In the genomic region with DNA sequence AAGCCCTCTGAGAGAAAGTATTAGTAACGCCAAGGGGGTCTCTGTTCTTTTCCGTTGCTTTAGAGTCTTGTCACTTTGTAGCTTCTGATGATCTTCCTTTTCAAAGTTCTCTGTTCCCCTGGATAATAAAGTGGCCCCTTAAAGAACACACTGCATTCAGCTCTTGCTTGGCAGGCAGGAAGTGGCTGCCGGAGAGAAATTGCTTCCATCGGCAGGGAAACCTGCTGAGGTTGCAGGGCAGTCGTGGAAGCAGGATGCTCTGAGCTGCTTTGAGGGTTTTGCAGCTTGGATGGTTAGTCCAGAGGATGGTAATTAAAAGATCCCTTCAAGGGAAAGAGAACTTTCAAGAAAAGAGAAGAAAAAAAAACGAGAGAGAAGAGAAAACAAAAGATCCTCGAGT, we compare ENCODE assay signal across 9 mouse cellular contexts. TPM values are rescaled to one million over a fixed set of nuclear protein-coding genes. Genes with fewer than 3 reads are reported as not detected.
DNase-seq lines count a peak whose midpoint lies in the region; ATAC-seq and TF ChIP-seq lines count a peak whose summit lies in the region.
"Had no signal": no experiment of that assay in that cellular context is flagged by ENCODE, and none has a peak within 500 bp of the region (broad histone marks: within the 10 kb centered on the region; RNA-seq: fewer than 3 reads in every experiment).

No protein-coding gene starts in this region.

- no peak for TF ChIP-seq CTCF in layer of hippocampus, adult 2 months (conservative IDR thresholded peaks at IDR 0.05)
- no peak for TF ChIP-seq CTCF in forebrain, postnatal 0 days (IDR thresholded peaks at IDR 0.05; ENCODE audit: low read depth)

- DNase-seq in layer of hippocampus, adult 2 months (ENCODE audit: low spot score in 2 of 2), result no peak
- DNase-seq in layer of hippocampus, postnatal 10 days (ENCODE audit: low spot score in 2 of 2), result no peak
- peak; percentile 15 for DNase-seq in embryo, embryonic 10 days (ENCODE audit: low spot score)
- peak; percentile 17 to 51 for DNase-seq in kidney, postnatal 4 days
- no peak for DNase-seq in testis, postnatal 14 days (ENCODE audit: low spot score)
- no peak for DNase-seq in forebrain, postnatal 0 days

- H3K9ac ChIP-seq in embryonic facial prominence, embryonic 12.5 days, result no peak overlapping the region
- no peak overlapping the region for H3K9ac ChIP-seq in forebrain, postnatal 0 days
- H3K9ac ChIP-seq: limb, embryonic 12.5 days; midbrain, embryonic 15.5 days had no signal

- 22% methylated on average over 7 of the region's 7 CpGs for WGBS in embryonic facial prominence, embryonic 12.5 days
- 53% methylated on average over 7 of the region's 7 CpGs for WGBS in forebrain, postnatal 0 days

- no peaks in the 10 kb centered on the region for H3K27me3 ChIP-seq in embryonic facial prominence, embryonic 12.5 days
- no peaks in the 10 kb centered on the region for H3K27me3 ChIP-seq in forebrain, postnatal 0 days (ENCODE audit: insufficient read depth, low read length)
- H3K27me3 ChIP-seq: midbrain, embryonic 15.5 days had no signal

- H3K4me2 ChIP-seq in embryonic facial prominence, embryonic 12.5 days (replicated peaks), result peak overlapping the region; percentile 1; the same call in 1 of the 2 replicates
- no peak overlapping the region for H3K4me2 ChIP-seq in forebrain, postnatal 0 days (ENCODE audit: low read depth)
- H3K4me2 ChIP-seq: limb, embryonic 12.5 days; midbrain, embryonic 15.5 days had no signal

- no peaks in the 10 kb centered on the region for H3K4me1 ChIP-seq in embryonic facial prominence, embryonic 12.5 days
- H3K4me1 ChIP-seq in forebrain, postnatal 0 days (ENCODE audit: insufficient read depth), result no peaks in the 10 kb centered on the region
- H3K4me1 ChIP-seq: midbrain, embryonic 15.5 days had no signal

- peak overlapping the region; percentile 37 for H3K27ac ChIP-seq in layer of hippocampus, adult 2 months
- H3K27ac ChIP-seq in embryonic facial prominence, embryonic 12.5 days, result no peak overlapping the region
- no peak overlapping the region for H3K27ac ChIP-seq in forebrain, postnatal 0 days (ENCODE audit: low read depth, low read length)
- H3K27ac ChIP-seq: limb, embryonic 12.5 days; midbrain, embryonic 15.5 days had no signal

- H3K4me3 ChIP-seq in layer of hippocampus, adult 2 months, result peak overlapping the region; percentile 19; the same call in 1 of the 2 replicates
- H3K4me3 ChIP-seq in embryonic facial prominence, embryonic 12.5 days, result no peak overlapping the region
- no peak overlapping the region for H3K4me3 ChIP-seq in forebrain, postnatal 0 days (ENCODE audit: low read depth, low read length)
- H3K4me3 ChIP-seq: limb, embryonic 12.5 days; midbrain, embryonic 15.5 days had no signal

- no peaks in the 10 kb centered on the region for H3K36me3 ChIP-seq in embryonic facial prominence, embryonic 12.5 days
- no peaks in the 10 kb centered on the region for H3K36me3 ChIP-seq in forebrain, postnatal 0 days (ENCODE audit: insufficient read depth)
- H3K36me3 ChIP-seq: limb, embryonic 12.5 days; midbrain, embryonic 15.5 days had no signal

- H3K9me3 ChIP-seq in embryonic facial prominence, embryonic 12.5 days, result no peaks in the 10 kb centered on the region
- H3K9me3 ChIP-seq in forebrain, postnatal 0 days (ENCODE audit: low read length), result no peaks in the 10 kb centered on the region
- H3K9me3 ChIP-seq: limb, embryonic 12.5 days; midbrain, embryonic 15.5 days had no signal

- ATAC-seq in embryonic facial prominence, embryonic 12.5 days (ENCODE audit: insufficient number of reproducible peaks, insufficient read depth, low FRiP score, low TSS enrichment), result no peak
- ATAC-seq in forebrain, postnatal 0 days, result no peak
- ATAC-seq: midbrain, embryonic 15.5 days had no signal

RNA-seq across cellular contexts. Expression of a gene that starts 33.3 kb away (rescaled TPM):
- total RNA-seq in layer of hippocampus, adult 2 months (2021), result 10 to 100 TPM; 56.1 to 60.0 TPM
- total RNA-seq in layer of hippocampus, postnatal 10 days (2021), result 10 to 100 TPM; 53.2 to 59.2 TPM
- 48.5 and 52.6 TPM in 2 replicates for polyA plus RNA-seq in embryonic facial prominence, embryonic 12.5 days (2016; fragmentation: Nextera tagmentation; extraction: Ambion mirVana)
- total RNA-seq in forebrain, postnatal 0 days (2014; rRNA removed), result 31.0 and 40.9 TPM in 2 replicates
- polyA plus RNA-seq in forebrain, postnatal 0 days (2015; fragmentation: Nextera tagmentation; extraction: Ambion mirVana), result 30.0 and 34.8 TPM in 2 replicates

Comparison
In these comparisons a context has a peak if more than half of its experiments do, and no peak if none do; other contexts are left out.
1. DNase-seq: peak in embryo, embryonic 10 days (single experiment) and kidney, postnatal 4 days (2 of 2); none in layer of hippocampus, adult 2 months (0 of 2), layer of hippocampus, postnatal 10 days (0 of 2), testis, postnatal 14 days (single experiment) and forebrain, postnatal 0 days (single experiment).